Mouse (Mus musculus): ENCODE measurements around the gene Tmcc2.

Gene Tmcc2

DNA sequence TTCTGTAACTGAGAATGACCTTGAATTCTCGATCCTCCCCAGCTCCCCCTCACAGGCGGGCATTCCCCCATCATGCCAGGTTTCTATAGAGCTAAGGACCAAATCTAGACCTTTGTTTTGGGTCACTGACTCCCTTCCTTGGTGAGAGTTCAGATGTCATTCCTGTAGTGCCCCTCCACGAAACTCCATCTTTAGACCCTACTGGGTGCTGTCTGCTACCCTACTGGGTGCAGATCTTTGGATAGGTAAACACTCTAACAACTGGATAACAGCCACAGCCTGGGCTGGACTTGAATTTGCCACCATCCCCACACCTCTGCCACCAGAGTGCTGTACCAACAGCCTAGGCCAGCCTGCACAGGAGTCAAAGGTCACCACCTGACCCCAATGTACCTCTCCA lies 48.6 kb downstream of the Tmcc2 start:
- no peak for DNase-seq (ENCODE audit: low read depth, low spot score)

GRCm38 (mm10) chr1:132341731-132342501 lies 49.2 kb downstream of the Tmcc2 start:
- no peak for DNase-seq (ENCODE audit: low read depth, low spot score)

DNA sequence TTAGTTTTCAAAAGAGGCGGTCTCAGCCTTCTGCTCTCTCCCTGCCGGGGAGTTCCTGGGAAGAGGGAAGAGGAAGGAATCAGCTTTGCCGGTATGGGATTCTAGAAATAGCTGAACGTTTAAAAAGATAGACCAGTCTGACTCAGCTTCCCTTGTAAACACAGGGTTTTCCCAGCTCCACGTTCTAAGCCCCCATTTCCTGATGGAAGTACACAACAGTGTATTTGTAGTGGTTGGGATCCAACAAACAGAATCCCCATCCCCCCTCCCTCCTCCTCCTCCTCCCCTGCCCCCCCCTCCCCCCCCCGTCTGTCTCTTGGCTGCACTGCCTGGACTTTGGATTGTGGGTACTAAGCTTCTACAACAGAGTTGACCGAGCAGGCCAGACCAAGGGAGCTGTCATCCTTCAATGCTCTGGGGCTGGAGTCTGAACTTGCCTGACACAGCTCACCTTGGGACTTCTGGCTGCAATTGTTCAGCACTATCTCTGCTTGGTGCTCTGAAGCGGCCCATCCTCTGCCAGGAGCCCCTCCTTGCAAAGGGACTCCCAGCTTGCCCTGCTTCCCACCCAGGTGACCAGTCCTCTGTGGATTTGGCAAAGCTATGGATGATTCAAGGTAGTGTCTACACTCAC lies 52.9 kb downstream of the Tmcc2 start:
- DNase-seq (ENCODE audit: low read depth, low spot score), result no peak

GRCm38 (mm10) chr1:132336921-132337320 lies 54.2 kb downstream of the Tmcc2 start:
- no peak for DNase-seq (ENCODE audit: low read depth, low spot score)

- DNase-seq (ENCODE audit: low read depth, low spot score), result no peak
These were observed 55.6 kb downstream of the Tmcc2 start for GRCm38 (mm10) chr1:132335378-132335965.

- DNase-seq (ENCODE audit: low read depth, low spot score), result no peak
These were observed 56.8 kb downstream of the Tmcc2 start for GRCm38 (mm10) chr1:132334178-132334801.

- peak; percentile 56 for DNase-seq (ENCODE audit: low read depth, low spot score)
These were observed 57.4 kb downstream of the Tmcc2 start for GRCm38 (mm10) chr1:132333675-132334141.

GRCm38 (mm10) chr1:132333201-132333600 lies 57.9 kb downstream of the Tmcc2 start:
- DNase-seq (ENCODE audit: low read depth, low spot score), result no peak

- no peak for DNase-seq (ENCODE audit: low read depth, low spot score)
These were observed 59.8 kb downstream of the Tmcc2 start for GRCm38 (mm10) chr1:132331283-132331682.

DNA sequence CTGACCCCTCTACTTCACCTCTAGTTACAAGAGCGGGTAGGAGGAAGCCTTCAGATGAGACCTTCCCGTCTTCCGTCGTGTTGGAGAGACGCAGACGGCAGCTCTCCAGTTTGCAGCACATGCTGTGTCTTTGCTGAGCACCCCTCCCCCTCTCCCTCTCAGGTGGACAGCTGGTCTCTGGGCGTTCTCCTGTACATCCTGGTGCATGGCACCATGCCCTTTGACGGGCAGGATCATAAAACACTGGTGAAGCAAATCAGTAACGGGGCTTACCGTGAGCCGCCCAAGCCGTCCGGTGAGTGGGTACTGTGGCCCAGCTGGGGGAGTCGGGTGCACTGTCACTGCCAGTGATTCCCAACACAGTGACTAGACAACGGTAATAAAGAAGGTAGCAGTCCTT lies 60.7 kb downstream of the Tmcc2 start:
- no peak for DNase-seq (ENCODE audit: low read depth, low spot score)

DNA sequence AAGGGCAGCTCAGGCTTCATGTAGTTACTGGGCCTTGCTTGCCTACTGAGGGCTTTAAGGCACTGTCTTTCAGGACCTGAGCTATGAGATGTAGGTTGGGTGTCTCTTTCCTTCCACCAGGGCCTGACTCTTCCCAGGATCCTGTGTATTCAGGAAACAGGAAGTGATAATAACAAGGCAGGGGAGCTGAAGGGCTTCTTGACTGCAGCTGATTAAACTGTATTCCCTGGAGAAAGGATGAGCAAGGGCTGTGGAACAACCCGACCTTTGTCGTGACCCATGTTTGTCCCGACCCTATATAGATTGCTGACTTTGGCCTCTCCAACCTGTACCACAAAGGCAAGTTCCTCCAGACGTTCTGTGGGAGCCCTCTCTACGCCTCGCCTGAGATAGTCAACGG lies 61.4 kb downstream of the Tmcc2 start:
- no peak for DNase-seq (ENCODE audit: low read depth, low spot score)

GRCm38 (mm10) chr1:132328565-132328964 lies 62.5 kb downstream of the Tmcc2 start:
- no peak for DNase-seq (ENCODE audit: low read depth, low spot score)

DNA sequence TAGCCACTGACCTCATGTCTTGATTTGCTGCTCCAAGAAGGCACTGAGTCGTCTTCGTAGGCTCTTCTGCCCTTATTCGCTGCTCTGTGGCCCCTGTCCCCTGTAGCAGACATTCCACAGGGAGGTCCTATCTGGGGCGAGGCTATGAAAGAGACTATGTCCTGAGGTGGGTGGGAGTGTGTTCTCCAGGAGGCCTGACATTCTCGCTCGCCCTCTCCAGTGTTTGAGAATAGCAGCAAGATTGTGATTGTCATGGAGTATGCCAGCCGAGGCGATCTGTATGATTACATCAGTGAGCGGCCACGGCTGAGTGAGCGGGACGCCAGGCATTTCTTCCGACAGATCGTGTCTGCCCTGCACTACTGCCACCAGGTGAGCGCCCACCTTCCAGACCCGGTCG lies 63.6 kb downstream of the Tmcc2 start:
- DNase-seq (ENCODE audit: low read depth, low spot score), result no peak

DNA sequence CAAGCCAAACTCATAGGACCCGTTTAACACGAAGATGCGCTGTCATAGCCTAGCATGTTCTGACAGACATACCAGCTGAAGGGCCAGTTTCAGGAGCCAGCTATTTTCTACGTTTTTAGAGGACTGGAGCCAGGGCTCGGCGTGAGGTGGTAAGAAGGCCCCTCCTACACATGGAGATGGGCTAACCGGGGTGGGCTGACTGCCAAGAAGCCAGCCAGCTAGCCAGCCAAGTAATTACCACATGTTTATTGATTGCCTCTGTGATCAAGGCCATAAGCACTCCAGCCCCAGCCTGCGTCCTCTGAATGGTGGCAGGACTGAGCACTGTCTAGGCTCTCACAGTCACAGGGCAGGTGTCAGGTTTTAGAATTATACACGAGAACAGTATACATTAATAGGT lies 64.3 kb downstream of the Tmcc2 start:
- no peak for DNase-seq (ENCODE audit: low read depth, low spot score)

- DNase-seq (ENCODE audit: low read depth, low spot score), result peak; percentile 48
These were observed 68.2 kb downstream of the Tmcc2 start for GRCm38 (mm10) chr1:132322711-132323542.

GRCm38 (mm10) chr1:132321821-132322580 lies 69.1 kb downstream of the Tmcc2 start:
- no peak for DNase-seq (ENCODE audit: low read depth, low spot score)

DNA sequence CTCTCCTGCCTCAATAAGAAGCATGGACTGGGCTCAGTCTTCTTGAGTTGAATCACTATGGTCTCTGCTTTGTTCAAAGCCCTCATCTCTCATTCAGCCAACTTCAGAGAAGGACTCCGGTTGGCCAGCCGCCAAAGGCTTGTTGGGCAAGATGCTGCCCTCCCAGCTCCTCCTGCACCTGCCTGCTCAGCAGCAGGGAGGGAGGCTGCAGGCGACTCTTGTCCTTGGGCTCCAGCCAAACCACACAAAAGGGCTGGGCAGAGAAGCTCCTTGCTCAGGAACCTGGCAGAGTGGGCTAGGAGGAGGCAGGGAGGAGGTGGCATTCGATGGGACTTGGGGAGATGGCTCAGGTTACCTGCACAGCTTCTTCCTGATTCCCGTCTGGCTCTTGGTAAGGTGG lies 71.8 kb downstream of the Tmcc2 start:
- DNase-seq (ENCODE audit: low read depth, low spot score), result no peak

GRCm38 (mm10) chr1:132317894-132318863 lies 72.9 kb downstream of the Tmcc2 start:
- no peak for DNase-seq (ENCODE audit: low read depth, low spot score)

DNA sequence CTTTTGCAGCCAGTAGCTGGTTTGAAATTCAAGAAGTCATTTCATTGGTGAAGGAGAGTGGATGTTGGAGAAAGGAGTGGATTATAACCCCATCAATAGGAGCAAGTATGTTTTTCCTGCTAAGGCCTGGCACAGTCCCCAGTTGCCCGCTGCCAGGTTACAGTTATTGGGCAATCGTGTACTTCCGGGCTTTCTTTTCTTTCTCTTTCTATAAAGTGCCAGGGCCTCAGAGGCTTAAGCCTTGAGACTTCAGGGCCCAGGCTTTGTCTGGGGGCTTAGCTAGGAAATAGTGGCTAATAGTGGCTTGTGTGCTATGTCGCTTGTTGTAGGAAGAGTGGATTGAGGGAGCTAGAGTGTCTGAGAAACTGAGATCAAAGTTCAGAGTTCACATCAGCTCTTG lies 73.7 kb downstream of the Tmcc2 start:
- DNase-seq (ENCODE audit: low read depth, low spot score), result no peak

DNA sequence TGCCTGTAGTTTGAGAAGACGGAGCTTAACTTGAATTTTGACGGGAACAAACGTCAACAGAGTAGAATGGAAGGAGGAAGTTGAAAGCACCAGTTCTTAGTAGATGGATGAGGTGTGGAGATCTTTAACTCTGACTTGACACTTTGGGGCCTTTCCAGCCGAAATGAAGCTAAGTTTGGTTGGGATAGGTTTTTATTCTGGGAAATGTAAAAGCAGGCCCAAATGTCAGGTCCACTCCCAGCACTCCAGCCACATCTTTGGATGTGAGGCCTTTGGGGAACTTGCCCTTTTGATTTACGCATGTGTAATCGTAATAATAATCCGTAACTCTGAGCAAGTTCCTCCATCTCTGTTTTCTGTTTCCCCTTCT lies 74.5 kb downstream of the Tmcc2 start:
- no peak for DNase-seq (ENCODE audit: low read depth, low spot score)
